Mouse (Mus musculus) MEL (cell line): ENCODE results near the gene Aes.
A peak's percentile ranks its signal among the peaks of the same experiment; 100 is the strongest.

Experiments
- CTCF ChIP-seq, 3 experiments: IDR thresholded peaks in 2 of 3; conservative IDR thresholded peaks in 1 of 3; 2 replicates each; pipeline ENCODE4 v1.5.1; 2011 to 2012; ENCODE audit warnings: low read length in 3 of 3, low read depth in 2 of 3, mild to moderate bottlenecking in 2 of 3, improper control_type of control experiment in 1 of 3, inconsistent platforms in 1 of 3, mixed read lengths in 1 of 3, moderate library complexity in 1 of 3; ENCODE audit not compliant: control insufficient read depth in 1 of 3, insufficient read depth in 1 of 3, poor library complexity in 1 of 3, severe bottlenecking in 1 of 3
- EP300 ChIP-seq, 2 experiments: IDR thresholded peaks; 2 replicates each; pipeline ENCODE4 v1.6.1; 2011; ENCODE audit warnings: improper control_type of control experiment in 2 of 2, low read length in 2 of 2, low read depth in 1 of 2, mild to moderate bottlenecking in 1 of 2
- GATA1 ChIP-seq: IDR thresholded peaks from 2 replicates; pipeline ENCODE4 v1.6.1; 2011; ENCODE audit warnings: low read depth, low read length, improper control_type of control experiment
- MAFK ChIP-seq: IDR thresholded peaks from 2 replicates; pipeline ENCODE4 v1.6.1; 2011; ENCODE audit warnings: low read depth, mild to moderate bottlenecking, low read length, improper control_type of control experiment, borderline replicate concordance
- MAZ ChIP-seq: IDR thresholded peaks from 2 replicates; pipeline ENCODE4 v1.6.1; 2012; ENCODE audit warnings: low read depth, mild to moderate bottlenecking, inconsistent platforms, low read length, improper control_type of control experiment
- MXI1 ChIP-seq: IDR thresholded peaks from 2 replicates; pipeline ENCODE4 v1.6.1; 2011; ENCODE audit warnings: mild to moderate bottlenecking, low read depth, low read length, improper control_type of control experiment
- POLR2A ChIP-seq, 2 experiments: IDR thresholded peaks; 2 replicates each; pipeline ENCODE4 v1.6.1; 2011 to 2012; ENCODE audit warnings: low read length in 2 of 2, mild to moderate bottlenecking in 2 of 2, control low read depth in 1 of 2, improper control_type of control experiment in 1 of 2, low read depth in 1 of 2, moderate library complexity in 1 of 2; ENCODE audit not compliant: control insufficient read depth in 1 of 2, insufficient read depth in 1 of 2, poor library complexity in 1 of 2
- POLR2AphosphoS5 ChIP-seq: IDR thresholded peaks from 2 replicates; pipeline ENCODE4 v1.6.1; 2012; ENCODE audit warnings: low read depth, borderline replicate concordance, mild to moderate bottlenecking, inconsistent platforms, low read length, moderate library complexity, mixed read lengths
- RCOR1 ChIP-seq: IDR thresholded peaks from 2 replicates; pipeline ENCODE4 v1.6.1; 2012; ENCODE audit warnings: low read depth, mild to moderate bottlenecking, inconsistent platforms, low read length, improper control_type of control experiment
- TCF12 ChIP-seq: IDR thresholded peaks from 2 replicates; pipeline ENCODE4 v1.6.1; 2014; ENCODE audit warnings: low read depth, mild to moderate bottlenecking, inconsistent platforms, low read length, improper control_type of control experiment, moderate library complexity
- ZC3H11A ChIP-seq: IDR thresholded peaks from 2 replicates; pipeline ENCODE4 v1.6.1; 2012; ENCODE audit warnings: low read depth, mild to moderate bottlenecking, inconsistent platforms, low read length, improper control_type of control experiment

DNA sequence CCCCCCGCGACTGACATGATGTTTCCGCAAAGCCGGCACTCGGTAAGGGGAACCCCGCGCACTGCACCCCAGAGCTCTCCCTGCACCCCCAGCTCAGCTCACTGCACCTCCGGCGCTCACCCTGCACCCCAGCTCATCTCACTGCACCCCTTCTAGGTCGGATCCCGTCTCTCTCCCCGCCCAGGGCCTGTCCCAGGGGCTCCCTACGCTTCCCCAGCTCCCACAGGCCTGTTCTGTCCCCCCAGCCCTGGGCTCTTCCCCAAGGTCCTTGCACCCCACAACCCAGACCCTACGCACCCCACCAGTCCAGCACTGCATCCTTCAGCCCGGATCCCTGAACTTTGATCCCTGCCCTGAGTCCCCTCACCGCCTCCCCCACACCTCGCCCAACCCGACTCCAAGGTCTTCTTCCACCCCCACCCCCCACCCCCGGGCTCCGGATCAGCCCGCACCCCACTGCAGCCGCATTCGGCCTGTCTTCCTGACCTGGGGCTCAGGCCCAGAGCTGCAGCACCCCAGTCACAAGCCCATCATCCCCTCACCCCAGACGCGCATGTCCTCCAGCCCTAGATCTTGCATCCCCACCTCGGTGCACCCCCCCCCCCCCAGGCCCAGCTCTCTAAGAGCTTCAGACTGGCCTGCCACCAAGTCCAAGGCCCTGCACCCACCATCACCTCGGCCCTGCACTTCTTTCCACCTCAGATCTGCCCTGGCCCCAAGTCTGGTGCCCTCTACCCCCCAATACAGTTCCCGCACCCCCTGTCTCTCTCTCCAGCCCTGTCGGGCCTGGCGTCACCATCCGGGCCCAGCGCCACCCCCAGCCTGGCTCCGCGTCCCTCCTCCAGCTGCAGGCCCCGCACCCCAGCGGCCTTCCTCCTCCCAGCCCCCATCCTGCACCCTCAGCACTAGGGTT, 595 bp downstream of the Aes start:
- TF ChIP-seq CTCF (IDR thresholded peaks at IDR 0.05 in 2 of 3, conservative IDR thresholded peaks at IDR 0.05 in 1 of 3; ENCODE audit: control insufficient read depth in 1 of 3, insufficient read depth in 1 of 3, low read depth in 2 of 3, low read length in 3 of 3, poor library complexity in 1 of 3, severe bottlenecking in 1 of 3) (no peak), EP300 (IDR thresholded peaks at IDR 0.05; ENCODE audit: low read depth in 1 of 2, low read length in 2 of 2) (no peak), ZC3H11A (no peak), MAFK (no peak), GATA1 (no peak), RCOR1 (no peak), POLR2AphosphoS5 (no peak), POLR2A (IDR thresholded peaks at IDR 0.05; ENCODE audit: control insufficient read depth in 1 of 2, insufficient read depth in 1 of 2, low read depth in 1 of 2, low read length in 2 of 2, poor library complexity in 1 of 2) (no peak; a peak in 1 of 4 replicates), TCF12 (0 out of 2 replicates have a peak, but pooled peaks have one; percentile 11), MAZ (peak; percentile 11; the same call in 1 of the 2 replicates), MXI1 (no peak; the same call in 1 of the 2 replicates)
